Mouse (Mus musculus): ENCODE data around the gene Olfr872.

GRCm38 (mm10) chr9:20282051-20282450 lies 45.1 kb downstream of the Olfr872 start, which contains the start of gene Olfr39:
- TF ChIP-seq CTCF (IDR thresholded peaks at IDR 0.05; ENCODE audit: low read depth) (no peak), EP300 (IDR thresholded peaks at IDR 0.05; ENCODE audit: low read depth) (no peak)
